Comparison of ENCODE assay signal across 9 mouse cellular contexts in genomic region chr15:25364819-25365463, GRCm38 (mm10). TPM values are rescaled to one million over a fixed set of nuclear protein-coding genes. Genes with fewer than 3 reads are reported as not detected.
DNase-seq lines count a peak whose midpoint lies in the region; ATAC-seq lines count a peak whose summit lies in the region.
"Had no signal": no experiment of that assay in that cellular context is flagged by ENCODE, and none has a peak within 500 bp of the region (broad histone marks: within the 10 kb centered on the region; RNA-seq: fewer than 3 reads in every experiment).

No protein-coding gene starts in this region.

- DNase-seq in right cerebral cortex, postnatal 4 days, result peak; percentile 21
- DNase-seq in right cerebral cortex, postnatal 25 days, result no peak
- DNase-seq in liver, embryonic 13.5 days, result no peak
- no peak for DNase-seq in gastrocnemius, adult 8-10 months (ENCODE audit: low spot score in 2 of 2)
- DNase-seq in layer of hippocampus, adult 9-10 months (ENCODE audit: low spot score), result no peak
- DNase-seq: layer of hippocampus, postnatal 36 days had no signal

- no peaks in the 10 kb centered on the region for H3K27me3 ChIP-seq in forebrain, embryonic 12.5 days
- H3K27me3 ChIP-seq in liver, embryonic 13.5 days, result peaks cover 26% of the 10 kb centered on the region
- no peaks in the 10 kb centered on the region for H3K27me3 ChIP-seq in stomach, embryonic 16.5 days (ENCODE audit: control insufficient read depth, insufficient read depth, low read length)

- ATAC-seq in forebrain, embryonic 12.5 days (ENCODE audit: low FRiP score), result peak; percentile 9; the same call in 1 of the 2 replicates
- no peak for ATAC-seq in liver, embryonic 13.5 days (ENCODE audit: low read depth)
- ATAC-seq in stomach, embryonic 16.5 days (ENCODE audit: insufficient read depth, low FRiP score), result no peak
- no peak for ATAC-seq in monocyte, adult 5-6 weeks (replicated peaks; ENCODE audit: insufficient number of reproducible peaks, low FRiP score, low TSS enrichment, poor library complexity, severe bottlenecking)

- no peaks in the 10 kb centered on the region for H3K9me3 ChIP-seq in forebrain, embryonic 12.5 days
- no peaks in the 10 kb centered on the region for H3K9me3 ChIP-seq in liver, embryonic 13.5 days (replicated peaks)
- H3K9me3 ChIP-seq in stomach, embryonic 16.5 days (replicated peaks; ENCODE audit: control insufficient read depth, low read length), result no peaks in the 10 kb centered on the region

- peaks cover 68% of the 10 kb centered on the region for H3K4me1 ChIP-seq in forebrain, embryonic 12.5 days
- H3K4me1 ChIP-seq in liver, embryonic 13.5 days (replicated peaks), result no peaks in the 10 kb centered on the region
- peaks cover 2% of the 10 kb centered on the region; the same call in 1 of the 2 replicates for H3K4me1 ChIP-seq in stomach, embryonic 16.5 days (ENCODE audit: control insufficient read depth, insufficient read depth, low read length)

- H3K36me3 ChIP-seq in forebrain, embryonic 12.5 days (replicated peaks), result peaks cover 11% of the 10 kb centered on the region; the same call in 1 of the 2 replicates
- H3K36me3 ChIP-seq in liver, embryonic 13.5 days, result no peaks in the 10 kb centered on the region
- H3K36me3 ChIP-seq in stomach, embryonic 16.5 days (ENCODE audit: control insufficient read depth, insufficient read depth, low read length), result peaks cover 4% of the 10 kb centered on the region; the same call in 1 of the 2 replicates

- H3K4me2 ChIP-seq in forebrain, embryonic 12.5 days, result peak overlapping the region; percentile 55
- H3K4me2 ChIP-seq in liver, embryonic 13.5 days, result peak overlapping the region; percentile 59
- H3K4me2 ChIP-seq in stomach, embryonic 16.5 days (ENCODE audit: low read depth, low read length), result peak overlapping the region; percentile 61

- 9% methylated on average over 23 of the region's 23 CpGs for WGBS in forebrain, embryonic 12.5 days
- 40% methylated on average over 23 of the region's 23 CpGs for WGBS in liver, embryonic 13.5 days (ENCODE audit: insufficient replicate concordance)
- 53% methylated on average over 23 of the region's 23 CpGs for WGBS in stomach, embryonic 16.5 days

- peak overlapping the region; percentile 30 for H3K4me3 ChIP-seq in forebrain, embryonic 12.5 days (replicated peaks)
- H3K4me3 ChIP-seq in liver, embryonic 13.5 days (replicated peaks), result peak overlapping the region; percentile 42
- H3K4me3 ChIP-seq in stomach, embryonic 16.5 days (replicated peaks; ENCODE audit: low read length), result peak overlapping the region; percentile 45

- peak overlapping the region; percentile 67 for H3K9ac ChIP-seq in forebrain, embryonic 12.5 days
- H3K9ac ChIP-seq in liver, embryonic 13.5 days, result peak overlapping the region; percentile 26
- H3K9ac ChIP-seq in stomach, embryonic 16.5 days (ENCODE audit: low read length), result peak overlapping the region; percentile 71

- peak overlapping the region; percentile 80; the same call in 1 of the 2 replicates for H3K27ac ChIP-seq in forebrain, embryonic 12.5 days
- no peak overlapping the region for H3K27ac ChIP-seq in liver, embryonic 13.5 days
- no peak overlapping the region for H3K27ac ChIP-seq in stomach, embryonic 16.5 days (ENCODE audit: low read length)

RNA-seq across cellular contexts. Expression of gene Basp1, which starts 48.6 kb away (rescaled TPM):
- polyA plus RNA-seq in forebrain, embryonic 12.5 days (2016; fragmentation: Nextera tagmentation; extraction: Ambion mirVana), result 154 and 231 TPM in 2 replicates
- polyA plus RNA-seq in liver, embryonic 13.5 days (2015; fragmentation: Nextera tagmentation; extraction: Ambion mirVana), result 2.2 and 2.4 TPM in 2 replicates
- polyA plus RNA-seq in stomach, embryonic 16.5 days (2015; fragmentation: Nextera tagmentation; extraction: Ambion mirVana), result 12.3 and 15.8 TPM in 2 replicates
- total RNA-seq in gastrocnemius, adult 8-10 months (2022), result 1 to 10 TPM in 1 of 4 experiments, under 1 TPM in 3; 0.34 to 1.5 (median 0.75) TPM
- 1.6 to 17.8 TPM (median 16.7 TPM) in 3 replicates for total RNA-seq in monocyte, adult 5-6 weeks (2017)
